Mouse (Mus musculus) leukemia stem cell, adult 10-12 weeks (primary cell): ENCODE data around the gene Rgl2. TPM values are rescaled to one million over a fixed set of nuclear protein-coding genes. Genes with fewer than 3 reads are reported as not detected.

Experiments used
- polyA plus RNA-seq: library from polyadenylated mRNA; stranded (reverse); fragments of >175 nt; gene quantifications from 2 replicates; pipeline ENCODE4 v1.2.3, GENCODE M21; 2012; ENCODE audit warnings: low replicate concordance

The Rgl2 gene
- polyA plus RNA-seq: 141 and 230 TPM in 2 replicates

DNA sequence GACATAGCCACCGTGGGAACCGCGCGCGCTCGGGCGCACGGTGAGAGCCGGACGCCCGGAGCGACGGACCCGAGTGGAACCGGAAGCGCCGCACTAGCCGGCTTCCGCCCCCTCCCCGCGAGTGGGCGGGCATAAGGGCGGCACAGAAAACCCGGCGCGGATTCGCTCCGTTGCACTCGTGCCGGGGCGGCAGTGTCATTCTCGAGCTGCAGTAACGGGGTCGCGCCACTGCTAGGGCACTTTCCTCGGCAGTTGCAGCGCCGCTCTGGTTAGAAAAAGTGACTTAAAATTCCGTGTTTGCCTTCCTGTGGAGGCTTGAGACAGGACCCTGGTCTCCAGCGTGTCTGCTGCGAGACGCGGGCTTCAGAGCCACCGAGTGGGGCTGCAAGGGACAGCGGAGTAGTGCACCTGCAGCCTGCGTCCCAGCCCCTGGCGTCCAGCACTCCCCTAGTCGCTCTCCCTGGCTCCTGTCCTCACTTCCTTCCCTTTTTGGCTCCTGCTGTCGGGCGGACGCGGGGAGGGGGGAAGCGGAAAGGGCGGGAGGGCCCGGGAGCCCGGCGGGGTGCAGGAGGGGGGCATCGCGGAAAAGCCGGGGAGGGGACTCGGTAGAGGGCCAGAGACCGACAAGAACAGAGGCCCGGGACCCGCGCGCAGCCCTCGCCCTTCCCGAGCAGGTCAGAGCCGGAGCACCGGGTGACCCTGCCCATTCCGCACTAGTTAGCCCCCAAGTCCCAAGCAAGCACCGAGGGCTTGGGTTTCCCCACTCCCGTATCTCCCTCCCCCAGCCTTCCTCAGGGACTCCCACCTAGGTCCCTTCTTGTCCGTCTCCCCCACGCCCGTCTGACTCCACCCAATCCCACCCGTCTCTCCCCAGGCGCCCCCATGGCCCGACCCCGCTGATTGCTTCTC is at the start of gene Rgl2:
TSS of gene Rgl2 (plus strand) at position 173 of the 909 bp plus-strand sequence.

DNA sequence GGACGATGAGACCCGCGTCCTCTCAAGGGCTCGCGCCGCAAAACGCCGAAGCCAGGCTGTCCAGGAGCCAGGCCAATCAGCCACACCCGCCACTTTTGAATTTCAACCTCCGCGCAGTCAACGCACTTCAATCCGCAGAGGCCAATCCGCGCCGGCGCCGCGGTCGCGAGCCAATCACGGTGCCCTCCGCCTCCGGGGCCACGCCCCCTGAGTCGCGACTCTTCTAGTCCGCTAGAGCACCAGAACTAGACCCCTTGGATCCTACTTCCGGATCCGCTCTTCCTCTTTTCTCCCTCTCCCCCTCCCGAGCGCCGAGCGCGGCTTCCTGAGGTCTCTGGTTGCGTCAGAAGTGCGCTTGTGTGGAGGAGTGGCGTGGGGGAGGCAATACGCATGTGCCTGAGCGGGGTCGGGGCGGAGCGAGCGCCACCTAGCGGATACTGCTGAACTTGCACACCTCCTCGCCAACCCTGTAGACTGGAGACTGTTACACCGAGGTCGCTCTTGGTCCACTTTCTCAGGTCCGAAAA is 38.7 kb upstream of the Rgl2 start, which contains the start of gene Kifc1:
TSS of gene Kifc1 (minus strand) at position 129 of the 527 bp plus-strand sequence.

GRCm38 (mm10) chr17:33904835-33905234 is 24.5 kb upstream of the Rgl2 start, which contains the start of gene Platr17:
Gene Platr17 (plus strand): TSS chr17:33905135.

GRCm38 (mm10) chr17:33909077-33909868 is 20.1 kb upstream of the Rgl2 start, which contains the start of gene Daxx:
Gene Daxx (plus strand): TSS chr17:33909414.

GRCm38 (mm10) chr17:33915671-33916250 is 13.6 kb upstream of the Rgl2 start, which contains the start of the genes Tapbp and Zbtb22:
Gene Tapbp (plus strand): TSS chr17:33915899.
Gene Zbtb22 (plus strand): TSS chr17:33915904.

GRCm38 (mm10) chr17:33940206-33940805 is 11.0 kb downstream of the Rgl2 start, which contains the start of the genes Pfdn6 and Wdr46:
Gene Pfdn6 (minus strand): TSS chr17:33940343.
Gene Wdr46 (plus strand): TSS chr17:33940660.

GRCm38 (mm10) chr17:33951021-33951946 is 21.9 kb downstream of the Rgl2 start, which contains the start of gene B3galt4:
Gene B3galt4 (minus strand): TSS chr17:33951488.

GRCm38 (mm10) chr17:33955555-33956214 is 26.3 kb downstream of the Rgl2 start, which contains the start of the genes Vps52 and Rps18:
Gene Vps52 (plus strand): TSS chr17:33955812.
Gene Rps18 (minus strand): TSS chr17:33956001.

Other genes with a start within 250 kb of the Rgl2 start
- 235 and 638 TPM in 2 replicates for gene Hnrnpm, start 242.7 kb upstream of the Rgl2 start, polyA plus RNA-seq
- gene March2, start 210.9 kb upstream of the Rgl2 start, polyA plus RNA-seq: 32.8 and 113 TPM in 2 replicates
- gene Rab11b, start 169.0 kb upstream of the Rgl2 start, polyA plus RNA-seq: 96.5 and 233 TPM in 2 replicates
- 3.9 and 15.1 TPM in 2 replicates for gene Angptl4, start 147.7 kb upstream of the Rgl2 start, polyA plus RNA-seq
- gene Kank3, start 119.0 kb upstream of the Rgl2 start, polyA plus RNA-seq: 2.1 and 3.0 TPM in 2 replicates
- 128 and 1,150 TPM in 2 replicates for gene Rps28, start 105.0 kb upstream of the Rgl2 start, polyA plus RNA-seq
- 623 and 660 TPM in 2 replicates for gene Ndufa7, start 105.0 kb upstream of the Rgl2 start, polyA plus RNA-seq
- gene Cd320, start 86.5 kb upstream of the Rgl2 start, polyA plus RNA-seq: 29.9 and 33.2 TPM in 2 replicates
- gene Gm7029, start 55.7 kb upstream of the Rgl2 start, polyA plus RNA-seq: not detected in 2 replicates
- 74.4 and 87.4 TPM in 2 replicates for gene Kifc1, start 38.9 kb upstream of the Rgl2 start, polyA plus RNA-seq
- gene Platr17, start 24.4 kb upstream of the Rgl2 start, polyA plus RNA-seq: not detected in 2 replicates
- gene Daxx, start 20.1 kb upstream of the Rgl2 start, polyA plus RNA-seq: 28.6 and 32.1 TPM in 2 replicates
- gene Tapbp, start 13.6 kb upstream of the Rgl2 start, polyA plus RNA-seq: 473 and 728 TPM in 2 replicates
- gene Zbtb22, start 13.6 kb upstream of the Rgl2 start, polyA plus RNA-seq: 60.2 and 119 TPM in 2 replicates
- gene Pfdn6, start 10.8 kb downstream of the Rgl2 start, polyA plus RNA-seq: 74.5 and 89.8 TPM in 2 replicates
- gene Wdr46, start 11.1 kb downstream of the Rgl2 start, polyA plus RNA-seq: 94.9 and 266 TPM in 2 replicates
- 16.7 and 18.6 TPM in 2 replicates for gene B3galt4, start 21.9 kb downstream of the Rgl2 start, polyA plus RNA-seq
- gene Vps52, start 26.3 kb downstream of the Rgl2 start, polyA plus RNA-seq: 51.6 and 65.2 TPM in 2 replicates
- gene Rps18, start 26.5 kb downstream of the Rgl2 start, polyA plus RNA-seq: 29.1 and 64.5 TPM in 2 replicates
- gene H2-K1, start 70.8 kb downstream of the Rgl2 start, polyA plus RNA-seq: 253 and 752 TPM in 2 replicates
- gene Ring1, start 95.1 kb downstream of the Rgl2 start, polyA plus RNA-seq: 42.1 and 63.7 TPM in 2 replicates
- 50.7 and 105 TPM in 2 replicates for gene H2-Ke6, start 98.5 kb downstream of the Rgl2 start, polyA plus RNA-seq
- gene Slc39a7, start 102.1 kb downstream of the Rgl2 start, polyA plus RNA-seq: 36.5 and 105 TPM in 2 replicates
- gene Rxrb, start 102.3 kb downstream of the Rgl2 start, polyA plus RNA-seq: 269 and 299 TPM in 2 replicates
- 8.5 and 40.3 TPM in 2 replicates for gene Col11a2, start 109.9 kb downstream of the Rgl2 start, polyA plus RNA-seq
- 9.6 and 71.7 TPM in 2 replicates for gene H2-Oa, start 162.8 kb downstream of the Rgl2 start, polyA plus RNA-seq
- gene H2-DMa, start 190.0 kb downstream of the Rgl2 start, polyA plus RNA-seq: 29.6 and 120 TPM in 2 replicates
- gene Brd2, start 193.1 kb downstream of the Rgl2 start, polyA plus RNA-seq: 446 and 549 TPM in 2 replicates
- gene H2-DMb2, start 213.8 kb downstream of the Rgl2 start, polyA plus RNA-seq: 73.6 and 78.6 TPM in 2 replicates
- gene H2-DMb1, start 223.5 kb downstream of the Rgl2 start, polyA plus RNA-seq: 2.3 and 4.0 TPM in 2 replicates